Mouse (Mus musculus): Measurements from ENCODE around the gene Junb.

Gene Junb

GRCm38 (mm10) chr8:84944478-84945160 lies 33.9 kb downstream of the Junb start:
- peak; percentile 65 for DNase-seq (ENCODE audit: low read depth, low spot score)

DNA sequence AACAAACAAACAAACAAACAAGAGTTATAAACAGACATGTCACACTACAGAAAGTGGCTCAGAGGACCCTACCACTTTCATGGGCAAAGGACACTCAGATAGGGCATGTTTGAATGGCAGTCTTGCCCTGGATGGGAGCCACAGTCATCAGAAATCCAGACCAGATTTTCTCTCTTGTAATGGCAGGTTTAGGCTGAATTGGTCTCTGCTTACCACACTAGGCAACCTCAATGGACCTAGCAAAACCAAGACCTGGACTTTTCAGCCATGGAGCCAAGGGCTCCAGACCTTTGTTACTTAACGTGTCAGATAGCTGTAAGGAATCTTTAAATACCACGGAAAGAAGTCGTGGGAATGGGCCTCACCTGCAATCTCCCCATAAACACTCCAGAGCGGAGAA lies 34.8 kb downstream of the Junb start:
- no peak for DNase-seq (ENCODE audit: low read depth, low spot score)

DNA sequence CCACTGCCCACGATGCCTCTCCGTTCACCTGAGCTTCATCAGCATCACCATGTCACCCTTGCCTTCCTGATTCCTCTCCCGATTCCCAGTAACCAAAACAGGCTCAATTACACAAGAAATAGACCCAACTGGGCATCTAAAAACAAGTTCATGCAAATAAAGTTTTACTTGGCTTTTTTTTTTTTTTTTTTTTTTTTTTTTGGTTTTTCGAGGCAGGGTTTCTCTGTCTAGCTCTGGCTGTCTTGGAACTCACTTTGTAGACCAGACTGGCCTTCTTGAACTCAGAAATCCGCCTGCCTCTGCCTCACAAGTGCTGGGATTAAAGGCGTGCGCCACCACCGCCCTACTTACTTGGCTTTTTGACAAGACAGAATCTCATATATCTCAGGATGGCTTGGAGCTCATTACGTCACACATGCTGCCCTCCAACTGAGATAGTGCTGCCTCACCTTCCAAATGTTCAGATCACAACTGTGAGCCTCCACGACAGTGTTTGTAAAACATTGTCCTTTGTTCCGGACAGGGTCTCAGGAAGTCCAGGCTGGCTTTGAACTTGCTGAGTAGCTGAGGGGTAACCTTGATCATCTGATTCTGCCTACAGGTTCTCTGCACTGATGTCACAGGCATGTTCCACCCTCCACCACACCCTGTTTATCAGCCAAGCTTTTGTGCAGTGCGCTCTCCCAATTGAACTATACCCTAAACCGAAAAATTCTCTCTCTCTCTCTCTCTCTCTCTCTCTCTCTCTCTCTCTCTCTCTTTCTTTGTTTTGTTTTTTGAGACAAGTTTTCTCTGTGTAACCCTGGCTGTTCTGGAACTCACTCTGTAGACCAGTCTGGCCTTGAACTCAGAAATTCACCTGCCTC lies 40.7 kb downstream of the Junb start:
- DNase-seq (ENCODE audit: low read depth, low spot score): no peak

DNA sequence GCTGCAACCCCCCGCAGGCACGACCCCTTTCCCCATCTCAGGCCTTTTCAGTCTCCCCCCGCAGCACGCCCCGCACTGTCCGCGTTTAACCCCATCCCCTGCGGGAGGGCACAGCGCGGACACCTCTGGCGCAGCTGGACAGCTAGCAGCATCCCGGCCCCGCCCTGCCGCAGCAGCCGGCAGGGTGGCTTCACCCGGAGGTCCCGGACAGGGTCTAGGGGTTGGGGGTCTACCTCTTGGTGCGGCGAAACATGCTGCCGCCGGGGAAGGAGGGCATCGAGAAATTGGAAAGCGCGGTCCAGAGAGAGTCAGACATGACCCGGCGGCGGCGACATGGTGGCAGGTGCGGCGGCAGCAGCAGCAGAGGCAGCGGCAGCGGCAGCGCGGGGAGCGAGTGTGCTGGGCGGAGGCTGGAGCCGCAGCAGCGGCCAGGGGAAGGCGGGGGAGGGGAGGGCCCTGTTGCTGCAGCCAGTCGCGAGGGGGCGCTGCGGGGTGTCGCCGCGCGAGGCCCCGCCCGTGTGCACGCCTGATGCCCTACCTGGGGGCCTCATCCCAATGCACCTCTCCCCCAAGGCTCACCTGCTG lies 41.5 kb downstream of the Junb start, which contains the start of gene Mast1:
Gene Mast1 (minus strand): TSS at position 398 of the 585 bp plus-strand sequence.
- DNase-seq (ENCODE audit: low read depth, low spot score): no peak

GRCm38 (mm10) chr8:84936041-84936961 lies 42.2 kb downstream of the Junb start:
- no peak for DNase-seq (ENCODE audit: low read depth, low spot score)

DNA sequence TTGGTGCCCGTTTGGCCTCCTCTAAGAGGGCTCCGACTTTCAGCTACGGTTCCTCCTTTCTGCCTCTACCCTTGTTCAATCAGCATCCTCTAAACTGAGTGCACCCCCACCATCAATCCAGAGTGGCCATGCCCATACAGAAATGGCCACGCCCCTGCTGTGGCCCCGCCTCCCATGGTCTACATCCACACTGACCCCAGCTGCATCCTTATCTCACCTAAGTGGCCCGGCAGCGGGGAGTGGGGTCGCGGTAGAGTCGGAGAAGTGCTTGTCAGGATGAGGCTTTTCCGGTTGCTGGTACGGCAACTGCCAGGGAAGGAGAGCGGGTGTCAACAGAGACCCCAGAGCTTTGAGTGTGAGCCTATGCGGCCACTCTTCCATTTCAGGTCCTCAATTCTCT lies 43.0 kb downstream of the Junb start:
- DNase-seq (ENCODE audit: low read depth, low spot score): no peak

- no peak for DNase-seq (ENCODE audit: low read depth, low spot score)
Observed at GRCm38 (mm10) chr8:84934860-84935259, 43.7 kb downstream of the Junb start.

GRCm38 (mm10) chr8:84933767-84934559 lies 44.6 kb downstream of the Junb start:
- DNase-seq (ENCODE audit: low read depth, low spot score): no peak

DNA sequence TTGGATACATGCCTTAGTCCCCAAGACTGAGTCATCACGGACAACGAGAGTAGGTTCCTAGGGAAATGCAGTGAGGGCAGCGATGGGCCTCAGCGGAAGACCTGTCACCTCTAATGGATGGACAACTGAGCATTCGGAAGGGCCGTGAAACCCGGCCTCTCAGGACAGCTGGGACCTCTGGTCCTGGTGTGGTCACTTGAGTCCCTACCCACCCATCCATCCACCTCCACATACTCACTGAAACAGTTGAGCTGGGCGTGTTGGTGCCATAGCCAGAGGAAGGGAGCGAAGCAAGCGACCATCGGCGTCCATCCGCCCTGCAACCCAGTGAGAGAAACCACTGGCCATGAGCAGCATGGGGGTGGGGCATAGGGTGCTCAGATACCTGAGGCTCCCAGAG lies 47.9 kb downstream of the Junb start:
- no peak for DNase-seq (ENCODE audit: low read depth, low spot score)

DNA sequence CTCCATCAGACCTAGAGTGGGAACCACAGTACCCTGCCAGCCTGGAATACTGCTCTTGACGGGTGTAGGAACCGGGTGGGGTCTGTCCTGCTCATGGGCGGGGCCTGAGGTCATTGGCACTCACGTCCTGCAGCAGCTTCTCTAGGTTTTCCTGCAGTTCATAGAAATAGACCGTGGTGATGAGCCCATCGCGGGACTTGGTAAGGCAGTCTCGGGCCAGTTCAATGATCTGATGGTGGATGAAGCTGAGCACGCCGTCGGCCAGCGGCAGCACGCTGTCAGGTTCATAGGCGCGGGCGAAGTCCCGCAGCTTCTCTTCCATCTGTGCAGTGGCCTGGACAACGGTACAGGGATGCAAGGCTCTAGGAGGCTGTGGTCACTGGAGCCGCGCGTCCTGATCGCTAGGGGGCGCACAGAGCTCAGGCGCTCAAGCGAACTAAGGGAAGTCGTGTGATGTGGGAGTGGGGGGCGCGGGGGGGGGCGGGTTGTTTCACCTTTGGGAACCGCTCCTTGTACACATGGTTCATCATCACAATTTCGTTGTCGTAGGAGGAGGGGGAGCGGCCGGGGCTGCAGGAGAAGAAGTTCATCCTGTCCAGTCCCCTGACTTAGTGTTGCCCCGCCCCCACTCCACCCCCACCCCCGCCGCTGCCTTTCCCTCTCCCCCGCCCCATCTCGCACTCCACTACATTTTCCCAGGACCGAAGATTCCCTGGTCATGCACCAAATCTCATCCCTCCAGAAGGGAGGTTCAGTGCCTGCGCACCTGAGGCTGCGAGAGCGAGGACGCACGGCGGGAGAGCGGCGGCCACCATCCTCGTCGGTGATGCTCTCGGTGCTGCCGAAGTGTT lies 49.8 kb downstream of the Junb start:
- DNase-seq (ENCODE audit: low read depth, low spot score): no peak

- no peak for DNase-seq (ENCODE audit: low read depth, low spot score)
Observed at GRCm38 (mm10) chr8:84927513-84927912, 51.0 kb downstream of the Junb start.

GRCm38 (mm10) chr8:84925557-84925956 lies 53.0 kb downstream of the Junb start:
- DNase-seq (ENCODE audit: low read depth, low spot score): no peak
